Mouse (Mus musculus) limb, embryonic 13.5 days (tissue): ENCODE measurements around the gene Gm11011. TPM values are rescaled to one million over a fixed set of nuclear protein-coding genes. Genes with fewer than 3 reads are reported as not detected.

ENCODE experiments used
- ATAC-seq: fragments of 200-750 bp; cut with Nextera tagmentation; 2 replicates; pipeline ENCODE4 v1.8.0; 2017; ENCODE audit warnings: low read depth, moderate number of reproducible peaks, moderate TSS enrichment; ENCODE audit not compliant: low FRiP score
- H3K27ac ChIP-seq: fragments of 300-500 bp; sonication (generic); 2 replicates; pipeline ENCODE4 v1.5.1; 2015; ENCODE audit warnings: inconsistent platforms, mild to moderate bottlenecking, moderate library complexity
- H3K27me3 ChIP-seq: fragments of 300-500 bp; sonication (generic); 2 replicates; pipeline ENCODE4 v1.6.1; 2015; ENCODE audit warnings: mild to moderate bottlenecking, inconsistent platforms
- H3K36me3 ChIP-seq: fragments of 300-500 bp; sonication (generic); 2 replicates; pipeline ENCODE4 v1.6.1; 2015; ENCODE audit warnings: inconsistent platforms, mild to moderate bottlenecking, moderate library complexity
- H3K4me1 ChIP-seq: fragments of 300-500 bp; sonication (generic); 2 replicates; pipeline ENCODE4 v1.6.1; 2015; ENCODE audit warnings: inconsistent platforms
- H3K4me2 ChIP-seq: fragments of 300-500 bp; sonication (generic); replicated peaks from 2 replicates; pipeline ENCODE4 v1.6.1; 2015; ENCODE audit warnings: inconsistent platforms, mild to moderate bottlenecking, moderate library complexity
- H3K4me3 ChIP-seq: fragments of 300-500 bp; sonication (generic); 2 replicates; pipeline ENCODE4 v1.5.1; 2015; ENCODE audit warnings: moderate library complexity, mild to moderate bottlenecking, inconsistent platforms
- H3K9ac ChIP-seq: fragments of 300-500 bp; sonication (generic); 2 replicates; pipeline ENCODE4 v1.6.1; 2015; ENCODE audit warnings: mild to moderate bottlenecking, inconsistent platforms
- H3K9me3 ChIP-seq: fragments of 300-500 bp; sonication (generic); 2 replicates; pipeline ENCODE4 v1.6.1; 2016; ENCODE audit warnings: inconsistent platforms
- WGBS: fragments of 180-500 bp; shearing (Covaris S2); methylation state at CpG from one replicate; pipeline ENCODE4 v1.1.7; 2015; 5-methylcytosine and 5-hydroxymethylcytosine counted together
- polyA plus RNA-seq: library from polyadenylated mRNA; unstranded; fragments of >200 nt; fragmentation: Nextera tagmentation; extraction: Ambion mirVana; gene quantifications from 2 replicates; pipeline ENCODE4 v1.2.1, GENCODE M21; 2015

Gm11011 gene
- polyA plus RNA-seq, 1 experiment from 2014 or later = not detected

DNA sequence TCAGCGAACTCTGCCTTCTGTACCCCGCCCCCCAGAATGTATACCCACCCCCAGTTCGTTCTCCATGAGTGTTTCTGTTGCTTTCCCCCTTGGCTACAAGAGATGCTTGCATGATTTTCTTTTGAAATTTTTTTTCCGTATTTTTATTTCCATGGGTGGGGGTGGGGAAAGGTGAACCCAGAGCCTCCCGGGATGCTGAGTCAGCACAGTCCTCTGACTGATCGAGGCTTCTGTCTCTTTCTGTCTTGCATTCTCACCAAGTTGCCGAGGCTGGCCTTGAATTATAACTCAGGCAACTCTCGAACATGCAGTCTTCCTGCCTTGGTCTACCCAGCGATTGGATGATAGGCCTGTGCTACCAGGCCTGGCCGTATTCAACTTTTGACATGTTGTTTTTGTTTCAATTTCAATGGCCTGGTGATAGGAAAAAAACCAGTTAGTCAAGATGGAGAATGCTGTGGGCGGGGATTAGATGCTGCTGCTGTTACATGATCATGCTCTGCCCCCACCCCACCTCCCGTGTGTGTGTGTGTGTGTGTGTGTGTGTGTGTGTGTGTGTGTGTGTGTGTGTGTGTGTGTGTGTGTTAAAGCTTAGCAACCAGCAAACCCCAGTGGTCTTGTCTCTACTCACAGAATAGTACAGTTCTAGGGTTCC lies 1.8 kb downstream of the Gm11011 start:
- H3K4me3 ChIP-seq = no peak overlapping the region
- H3K27ac ChIP-seq = no peak overlapping the region
- H3K4me2 ChIP-seq = no peak overlapping the region
- H3K27me3 ChIP-seq = no peaks in the 10 kb centered on the region
- no peaks in the 10 kb centered on the region for H3K9me3 ChIP-seq
- no peak for ATAC-seq
- H3K36me3 ChIP-seq = no peaks in the 10 kb centered on the region
- H3K9ac ChIP-seq = no peak overlapping the region
- peaks cover 6% of the 10 kb centered on the region for H3K4me1 ChIP-seq
- 82% methylated on average over 12 of the region's 12 CpGs for WGBS

DNA sequence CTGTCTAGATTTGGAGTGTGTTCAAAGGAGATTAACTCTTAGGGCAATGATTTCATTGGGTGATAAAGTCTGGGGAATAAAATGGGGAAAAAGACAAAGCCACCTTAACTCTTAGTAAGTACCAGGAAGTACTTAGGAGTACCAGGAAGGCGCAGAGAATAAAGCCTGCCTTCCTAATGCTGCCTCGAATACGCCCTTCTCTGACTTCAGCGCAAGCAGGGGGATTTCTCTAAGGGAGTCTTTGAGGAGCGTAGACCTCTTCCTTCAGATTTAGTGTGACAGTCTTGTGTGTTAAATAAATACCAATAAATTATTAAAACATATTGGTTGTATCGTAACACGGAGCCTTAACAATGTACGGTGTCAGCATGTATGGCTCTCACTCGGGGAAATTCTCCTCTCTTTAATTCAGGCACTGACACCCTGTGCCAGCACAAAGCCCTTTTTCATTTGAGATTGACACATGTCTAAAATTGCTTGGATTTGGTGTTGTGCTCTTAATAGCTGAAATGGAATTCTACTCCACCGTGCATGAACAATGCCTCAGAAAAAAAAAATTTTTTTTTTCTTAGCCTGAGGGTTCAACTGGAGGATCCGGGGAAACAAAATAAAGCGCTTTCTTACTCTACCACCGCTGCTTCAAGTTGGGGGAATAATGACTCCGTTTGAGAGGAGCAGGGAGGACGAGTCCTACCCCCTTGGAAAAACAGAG lies 2.6 kb downstream of the Gm11011 start:
- Histone ChIP-seq H3K4me2 (no peak overlapping the region), H3K9me3 (no peaks in the 10 kb centered on the region), H3K9ac (no peak overlapping the region), H3K4me3 (no peak overlapping the region), H3K36me3 (no peaks in the 10 kb centered on the region), H3K4me1 (no peaks in the 10 kb centered on the region), H3K27me3 (no peaks in the 10 kb centered on the region), H3K27ac (no peak overlapping the region)
- no peak for ATAC-seq
- WGBS = 66% methylated on average over 15 of the region's 15 CpGs

DNA sequence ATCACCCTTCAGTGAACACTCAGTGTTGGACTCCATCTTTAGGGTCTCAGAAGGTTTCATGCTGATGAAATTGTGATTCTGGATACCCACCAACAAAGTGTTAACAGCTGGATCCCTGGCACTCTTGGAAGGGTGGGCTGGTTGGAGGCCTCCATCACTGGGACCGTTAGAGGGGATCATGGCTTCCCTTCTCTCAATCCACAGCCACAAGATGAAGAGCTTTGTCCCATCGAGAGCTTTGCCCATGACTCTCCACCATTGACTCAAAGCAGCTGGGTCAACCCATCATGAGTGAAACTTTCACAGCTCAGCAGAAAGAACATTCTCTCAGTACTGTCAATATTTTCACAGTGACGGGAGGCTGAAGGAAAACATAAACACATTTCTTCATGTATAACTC lies 4.1 kb downstream of the Gm11011 start:
- H3K27me3 ChIP-seq = no peaks in the 10 kb centered on the region
- H3K9me3 ChIP-seq = no peaks in the 10 kb centered on the region
- no peak for ATAC-seq
- no peaks in the 10 kb centered on the region for H3K4me1 ChIP-seq
- H3K4me2 ChIP-seq = no peak overlapping the region
- H3K27ac ChIP-seq = no peak overlapping the region
- WGBS = 71% methylated on average over 3 of the region's 3 CpGs
- no peak overlapping the region for H3K9ac ChIP-seq
- H3K4me3 ChIP-seq = no peak overlapping the region
- no peaks in the 10 kb centered on the region for H3K36me3 ChIP-seq

DNA sequence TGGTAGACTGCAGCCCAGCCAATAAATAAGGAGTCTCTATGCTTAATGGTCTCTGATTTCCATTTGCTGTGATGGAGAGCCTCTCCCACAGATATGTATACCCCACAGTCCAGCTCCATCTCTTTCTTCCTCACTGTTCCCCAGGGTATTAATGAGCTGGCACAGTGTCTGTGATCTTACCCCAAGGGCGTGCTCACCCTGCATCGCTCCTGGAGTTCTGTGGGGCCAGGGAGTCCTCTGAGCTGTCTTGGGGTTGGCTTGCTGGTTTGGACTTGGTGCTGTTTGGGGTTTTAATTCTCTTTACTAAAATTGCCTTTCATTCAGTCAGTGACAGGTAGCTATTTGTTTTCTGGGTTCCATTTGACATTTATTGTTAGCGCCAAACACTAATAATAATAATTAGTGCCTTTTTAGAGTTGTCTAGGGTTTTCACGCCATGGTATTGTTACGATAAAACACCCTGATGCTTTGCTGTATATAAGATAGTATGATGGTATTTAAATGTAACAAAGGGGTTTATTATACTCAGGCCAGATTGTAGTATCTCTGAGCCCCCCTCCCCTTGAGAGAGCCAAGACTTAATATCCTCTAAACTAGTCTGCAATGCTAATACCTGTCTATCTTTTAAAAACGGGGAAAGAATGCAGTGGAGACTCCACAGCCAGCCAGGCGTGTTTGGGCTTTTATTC lies 9.9 kb downstream of the Gm11011 start:
- Histone ChIP-seq H3K36me3 (no peaks in the 10 kb centered on the region), H3K27me3 (no peaks in the 10 kb centered on the region), H3K4me1 (no peaks in the 10 kb centered on the region), H3K27ac (no peak overlapping the region), H3K9me3 (no peaks in the 10 kb centered on the region), H3K4me3 (no peak overlapping the region), H3K9ac (no peak overlapping the region), H3K4me2 (no peak overlapping the region)
- WGBS = 81% methylated on average over 7 of the region's 7 CpGs
- ATAC-seq = no peak

DNA sequence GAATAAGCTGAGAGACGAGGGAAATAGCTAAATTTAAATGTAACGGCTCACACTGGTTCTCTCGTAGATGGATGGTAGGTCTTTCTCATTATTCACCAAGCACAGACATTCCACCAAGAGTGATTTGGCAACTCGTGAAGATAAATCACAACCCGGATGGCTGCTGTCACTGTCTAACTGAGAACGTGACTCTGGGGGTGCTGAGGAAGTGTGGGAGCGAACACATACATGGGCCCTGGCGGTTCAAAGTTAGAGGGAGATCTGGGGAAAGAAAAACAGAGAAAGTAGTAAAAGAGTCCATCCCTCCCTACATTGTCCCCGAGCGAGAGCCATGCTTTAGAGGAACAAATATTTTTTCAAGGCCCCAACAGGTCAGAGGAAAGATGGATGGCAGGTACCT lies 17.5 kb downstream of the Gm11011 start:
- Histone ChIP-seq H3K4me2 (no peak overlapping the region), H3K9me3 (peaks cover 3% of the 10 kb centered on the region; the same call in 1 of the 2 replicates), H3K4me3 (no peak overlapping the region), H3K9ac (no peak overlapping the region), H3K27me3 (no peaks in the 10 kb centered on the region), H3K36me3 (no peaks in the 10 kb centered on the region), H3K27ac (no peak overlapping the region), H3K4me1 (0 out of 2 replicates have a peak, but pooled peaks cover 7% of the 10 kb centered on the region)
- 81% methylated on average over 10 of the region's 10 CpGs for WGBS
- ATAC-seq = no peak

DNA sequence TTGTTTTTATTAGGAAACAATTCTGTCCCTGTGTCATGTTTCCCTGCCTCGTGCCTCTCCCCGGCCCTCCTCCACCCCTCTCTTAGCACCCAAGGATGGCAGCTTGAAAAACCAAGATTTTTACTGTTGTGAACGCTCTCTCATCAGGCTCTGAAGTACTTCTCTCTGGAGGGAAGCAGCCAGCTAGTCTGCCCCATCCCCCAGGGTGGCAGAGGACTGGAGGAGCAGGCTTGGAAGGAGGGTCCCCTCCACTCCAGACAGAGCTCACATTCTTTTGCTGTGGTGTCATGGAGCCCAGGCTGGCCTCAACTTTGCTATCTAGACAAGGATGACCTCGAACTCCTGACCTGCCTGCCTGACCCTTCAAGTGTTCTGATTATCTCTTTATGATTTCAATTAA lies 21.4 kb downstream of the Gm11011 start:
- Histone ChIP-seq H3K9me3 (peaks cover 4% of the 10 kb centered on the region; the same call in 1 of the 2 replicates), H3K36me3 (no peaks in the 10 kb centered on the region), H3K27me3 (no peaks in the 10 kb centered on the region), H3K4me1 (0 out of 2 replicates have a peak, but pooled peaks cover 7% of the 10 kb centered on the region), H3K27ac (no peak overlapping the region), H3K4me3 (no peak overlapping the region), H3K9ac (no peak overlapping the region), H3K4me2 (no peak overlapping the region)
- ATAC-seq = no peak
- WGBS = 57% methylated on average over 4 of the region's 4 CpGs

DNA sequence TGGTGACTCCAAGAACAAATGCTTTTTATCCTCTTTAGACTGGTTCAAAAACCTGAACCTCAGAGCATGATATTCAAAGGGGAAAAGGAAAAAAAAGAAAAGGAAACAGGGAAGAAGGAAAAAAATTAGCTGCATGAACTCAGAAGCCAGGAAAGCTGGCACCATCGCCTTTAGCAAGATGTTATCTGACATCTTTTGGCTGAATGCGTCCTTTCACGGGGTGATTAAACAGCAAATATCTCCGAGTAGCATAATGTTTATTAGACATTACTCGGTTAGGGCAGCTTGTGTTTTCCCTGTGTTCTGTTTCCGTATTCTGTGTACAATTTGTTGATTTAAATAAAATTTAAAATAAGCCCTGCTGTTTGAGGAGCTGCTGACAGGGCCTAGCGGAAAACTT lies 21.8 kb downstream of the Gm11011 start:
- Histone ChIP-seq H3K4me2 (no peak overlapping the region), H3K27ac (no peak overlapping the region), H3K27me3 (no peaks in the 10 kb centered on the region), H3K4me1 (0 out of 2 replicates have a peak, but pooled peaks cover 7% of the 10 kb centered on the region), H3K36me3 (no peaks in the 10 kb centered on the region), H3K9me3 (peaks cover 4% of the 10 kb centered on the region; the same call in 1 of the 2 replicates), H3K9ac (no peak overlapping the region), H3K4me3 (no peak overlapping the region)
- ATAC-seq = no peak
- WGBS = 53% methylated on average over 7 of the region's 7 CpGs

DNA sequence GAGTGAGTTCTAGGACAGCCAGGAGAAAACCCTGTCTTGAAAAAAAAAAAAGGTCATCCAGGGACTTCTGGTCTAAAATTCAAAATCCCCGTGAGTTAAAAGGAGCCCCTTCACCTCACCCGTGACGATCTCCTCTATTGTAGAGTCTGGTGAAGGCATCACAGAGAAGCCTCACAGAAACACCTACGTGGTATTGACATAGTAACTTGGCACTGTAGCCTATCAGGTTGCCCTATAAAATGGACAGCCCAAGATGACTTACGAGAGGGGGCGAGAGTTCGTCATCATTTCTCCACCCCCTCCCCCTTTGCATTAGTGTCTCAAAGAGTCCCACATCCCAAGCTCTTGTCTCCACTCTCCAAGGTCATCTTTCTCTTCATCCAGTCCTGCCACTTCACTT lies 41.9 kb downstream of the Gm11011 start:
- Histone ChIP-seq H3K27me3 (no peaks in the 10 kb centered on the region), H3K9me3 (no peaks in the 10 kb centered on the region), H3K9ac (no peak overlapping the region), H3K4me1 (peaks cover 19% of the 10 kb centered on the region), H3K36me3 (no peaks in the 10 kb centered on the region), H3K4me2 (no peak overlapping the region), H3K27ac (no peak overlapping the region), H3K4me3 (no peak overlapping the region)
- no peak for ATAC-seq
- WGBS = 83% methylated on average over 7 of the region's 7 CpGs

DNA sequence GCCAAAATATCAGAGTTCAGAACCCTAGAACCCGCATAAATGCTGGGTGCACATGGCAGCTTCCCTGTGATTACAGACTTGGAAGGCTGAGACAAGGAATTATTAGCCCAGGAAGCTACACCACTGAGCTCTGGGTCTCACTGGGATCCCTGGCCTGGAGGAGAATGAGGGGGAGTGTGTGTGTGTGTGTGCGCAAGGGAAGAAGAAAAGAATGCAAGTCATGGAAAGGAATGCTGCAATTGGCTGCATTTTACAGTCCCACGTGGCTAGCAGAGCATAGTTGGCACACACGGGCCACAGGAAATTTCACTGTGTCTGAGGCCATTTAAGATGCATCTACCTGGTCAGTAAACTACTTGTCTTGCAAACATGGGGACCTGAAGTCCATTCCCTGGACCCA lies 48.6 kb downstream of the Gm11011 start:
- no peaks in the 10 kb centered on the region for H3K9me3 ChIP-seq
- WGBS = 47% methylated on average over 4 of the region's 4 CpGs
- peaks cover 11% of the 10 kb centered on the region for H3K4me1 ChIP-seq
- no peak overlapping the region for H3K27ac ChIP-seq
- no peak overlapping the region for H3K4me3 ChIP-seq
- no peak overlapping the region for H3K9ac ChIP-seq
- H3K4me2 ChIP-seq = no peak overlapping the region
- ATAC-seq = no peak
- H3K36me3 ChIP-seq = no peaks in the 10 kb centered on the region
- H3K27me3 ChIP-seq = no peaks in the 10 kb centered on the region

Other genes with a start within 250 kb of the Gm11011 start
- gene Tshz2, start 45.3 kb upstream of the Gm11011 start, polyA plus RNA-seq = 14.5 and 16.1 TPM in 2 replicates